Mouse (Mus musculus): Measurements from ENCODE around the gene H2afy2. TPM values are rescaled to one million over a fixed set of nuclear protein-coding genes. Genes with fewer than 3 reads are reported as not detected.

H2afy2 gene
- polyA plus RNA-seq, 1 experiment, result 2.1 TPM

DNA sequence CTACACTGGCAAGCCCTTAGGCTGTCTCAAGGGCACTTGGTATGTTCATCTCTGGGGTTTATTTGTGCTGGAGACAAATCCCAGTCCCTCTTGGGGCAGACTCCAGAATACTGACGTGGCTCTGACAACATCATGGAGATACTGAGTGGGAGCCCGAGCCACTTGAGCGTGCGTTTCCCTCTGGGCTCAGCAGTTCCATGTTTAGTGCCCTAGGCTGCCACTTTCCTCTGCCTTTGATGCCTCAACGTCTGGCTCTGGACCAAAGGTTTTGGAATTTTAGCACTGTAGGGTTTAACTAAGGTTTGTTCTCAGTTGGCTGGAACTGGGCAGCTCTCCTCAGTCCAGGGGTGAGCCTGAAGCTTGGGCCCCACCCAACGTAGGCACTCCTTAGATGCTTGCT is 60.7 kb downstream of the H2afy2 start:
- H3K4me3 ChIP-seq (ENCODE audit: control insufficient read depth, insufficient read depth, low read length), result no peak overlapping the region
- no peak overlapping the region for H3K27ac ChIP-seq (ENCODE audit: control insufficient read depth, insufficient read depth, low read length)
- H3K4me1 ChIP-seq (replicated peaks; ENCODE audit: control insufficient read depth, insufficient read depth, low read length), result no peaks in the 10 kb centered on the region
- DNase-seq, result no peak
- no peaks in the 10 kb centered on the region for H3K36me3 ChIP-seq (ENCODE audit: control insufficient read depth, insufficient read depth, low read length)
- no peak for TF ChIP-seq POLR2A (IDR thresholded peaks at IDR 0.05; ENCODE audit: control insufficient read depth, extremely low read depth, insufficient read depth, low read length, poor library complexity)
- TF ChIP-seq CTCF (IDR thresholded peaks at IDR 0.05; ENCODE audit: borderline replicate concordance, control insufficient read depth, extremely low read depth, insufficient read depth, low read length, poor library complexity), result no peak
- WGBS, result 92% methylated on average over 6 of the region's 6 CpGs
- H3K27me3 ChIP-seq (ENCODE audit: control insufficient read depth, insufficient read depth, low read length), result no peaks in the 10 kb centered on the region

DNA sequence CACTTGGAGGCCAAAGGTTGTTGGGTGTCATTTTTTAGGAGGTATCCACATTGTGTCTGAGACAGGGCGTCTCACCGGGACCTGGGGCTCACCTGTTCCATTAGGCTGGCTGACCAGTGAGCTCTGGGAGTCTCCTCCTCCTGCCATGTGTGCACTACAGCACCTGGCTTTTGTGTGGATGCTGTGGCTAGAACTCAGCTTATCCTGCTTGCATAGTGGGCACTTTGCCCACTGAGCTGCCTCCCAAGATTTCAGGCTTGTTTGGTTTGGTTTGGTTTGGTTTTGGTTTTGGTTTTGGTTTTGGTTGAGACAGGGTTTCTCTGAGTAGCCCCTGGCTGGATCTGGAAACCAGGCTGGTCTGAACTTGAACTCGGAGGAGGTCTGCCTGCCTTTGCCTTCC is 61.7 kb downstream of the H2afy2 start:
- H3K4me1 ChIP-seq (replicated peaks; ENCODE audit: control insufficient read depth, insufficient read depth, low read length), result no peaks in the 10 kb centered on the region
- H3K36me3 ChIP-seq (ENCODE audit: control insufficient read depth, insufficient read depth, low read length), result no peaks in the 10 kb centered on the region
- DNase-seq, result no peak
- H3K27ac ChIP-seq (ENCODE audit: control insufficient read depth, insufficient read depth, low read length), result no peak overlapping the region
- no peak overlapping the region for H3K4me3 ChIP-seq (ENCODE audit: control insufficient read depth, insufficient read depth, low read length)
- 83% methylated on average over 3 of the region's 3 CpGs for WGBS
- TF ChIP-seq CTCF (IDR thresholded peaks at IDR 0.05; ENCODE audit: borderline replicate concordance, control insufficient read depth, extremely low read depth, insufficient read depth, low read length, poor library complexity), result no peak
- H3K27me3 ChIP-seq (ENCODE audit: control insufficient read depth, insufficient read depth, low read length), result no peaks in the 10 kb centered on the region

DNA sequence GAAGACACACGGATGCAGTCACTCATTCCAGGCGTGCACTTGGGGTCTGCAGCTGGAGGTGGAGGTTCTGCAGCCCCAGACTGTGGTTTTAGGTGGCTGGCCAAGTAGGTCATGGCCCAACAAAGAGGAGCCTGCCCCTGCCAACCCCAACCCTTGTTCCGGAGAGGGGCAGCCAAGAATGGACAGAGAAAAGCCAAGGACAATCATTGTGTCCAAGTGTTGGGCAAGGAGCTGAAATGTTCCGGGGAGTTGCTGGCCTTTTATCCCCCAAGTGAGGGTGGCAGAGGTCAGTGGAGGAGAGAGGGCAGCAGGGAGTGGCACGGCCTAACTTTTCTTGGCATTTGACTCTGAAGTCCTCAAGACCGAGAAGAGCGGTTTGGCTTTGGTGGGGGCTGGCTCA is 63.6 kb downstream of the H2afy2 start:
- DNase-seq, result no peak
- H3K27me3 ChIP-seq (ENCODE audit: control insufficient read depth, insufficient read depth, low read length), result no peaks in the 10 kb centered on the region; the same call in 1 of the 2 replicates

DNA sequence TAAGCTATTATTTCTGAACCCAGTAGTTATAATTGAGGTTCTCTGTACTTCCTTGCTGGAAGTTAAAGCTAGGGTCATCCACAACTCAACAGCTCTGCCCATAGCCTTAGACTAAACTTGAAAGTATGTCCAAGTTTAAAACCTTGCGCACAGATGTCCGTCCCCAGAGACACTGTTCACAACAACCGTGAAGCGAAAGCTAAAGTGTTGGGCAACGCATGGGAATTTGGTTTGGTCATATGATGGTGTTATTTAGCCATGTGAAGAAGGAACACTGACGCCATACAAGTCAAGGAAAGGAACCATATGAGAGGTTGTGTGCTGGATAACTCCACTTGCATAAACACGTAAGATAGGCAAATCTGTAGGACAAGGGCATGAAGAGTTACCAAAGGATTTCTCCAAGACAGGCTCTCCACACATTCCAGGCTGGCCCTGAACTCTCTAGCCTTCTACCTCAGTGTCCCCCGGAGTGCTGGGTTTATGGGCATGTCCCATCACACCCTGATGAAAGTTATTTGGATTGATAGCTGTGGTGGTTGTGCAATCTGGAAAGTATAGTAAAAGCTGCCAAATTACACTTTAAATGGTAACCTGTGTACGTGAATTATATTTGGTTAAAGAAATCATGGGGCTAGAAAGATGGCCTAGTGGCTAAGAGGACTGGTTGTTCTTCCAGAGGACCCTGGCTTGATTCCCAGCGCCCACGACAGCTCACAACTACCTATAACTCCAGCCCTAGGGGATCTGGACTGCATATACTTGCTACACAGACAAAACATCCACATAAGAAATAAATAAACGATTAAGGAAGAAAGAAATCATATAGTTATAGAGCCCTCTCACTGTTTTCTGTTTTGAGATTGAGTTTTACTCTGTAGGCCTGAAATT is 66.3 kb downstream of the H2afy2 start:
- Histone ChIP-seq H3K27ac (ENCODE audit: control insufficient read depth, insufficient read depth, low read length) (no peak overlapping the region), H3K27me3 (ENCODE audit: control insufficient read depth, insufficient read depth, low read length) (no peaks in the 10 kb centered on the region; the same call in 1 of the 2 replicates), H3K4me1 (replicated peaks; ENCODE audit: control insufficient read depth, insufficient read depth, low read length) (peaks cover 4% of the 10 kb centered on the region), H3K4me3 (ENCODE audit: control insufficient read depth, insufficient read depth, low read length) (no peak overlapping the region), H3K36me3 (ENCODE audit: control insufficient read depth, insufficient read depth, low read length) (no peaks in the 10 kb centered on the region)
- 95% methylated on average over 12 of the region's 12 CpGs for whole genome bisulfite sequencing
- TF ChIP-seq POLR2A (IDR thresholded peaks at IDR 0.05; ENCODE audit: control insufficient read depth, extremely low read depth, insufficient read depth, low read length, poor library complexity) (no peak), CTCF (IDR thresholded peaks at IDR 0.05; ENCODE audit: borderline replicate concordance, control insufficient read depth, extremely low read depth, insufficient read depth, low read length, poor library complexity) (no peak)
- DNase-seq, result no peak

More for the DNA sequence above, 63.6 kb downstream of the H2afy2 start:
- Histone ChIP-seq H3K4me1 (replicated peaks; ENCODE audit: control insufficient read depth, insufficient read depth, low read length) (peaks cover 3% of the 10 kb centered on the region), H3K27ac (ENCODE audit: control insufficient read depth, insufficient read depth, low read length) (no peak overlapping the region), H3K36me3 (ENCODE audit: control insufficient read depth, insufficient read depth, low read length) (no peaks in the 10 kb centered on the region), H3K4me3 (ENCODE audit: control insufficient read depth, insufficient read depth, low read length) (no peak overlapping the region)
- WGBS, result 95% methylated on average over 7 of the region's 7 CpGs
- TF ChIP-seq CTCF (IDR thresholded peaks at IDR 0.05; ENCODE audit: borderline replicate concordance, control insufficient read depth, extremely low read depth, insufficient read depth, low read length, poor library complexity) (no peak), POLR2A (IDR thresholded peaks at IDR 0.05; ENCODE audit: control insufficient read depth, extremely low read depth, insufficient read depth, low read length, poor library complexity) (no peak)

DNA sequence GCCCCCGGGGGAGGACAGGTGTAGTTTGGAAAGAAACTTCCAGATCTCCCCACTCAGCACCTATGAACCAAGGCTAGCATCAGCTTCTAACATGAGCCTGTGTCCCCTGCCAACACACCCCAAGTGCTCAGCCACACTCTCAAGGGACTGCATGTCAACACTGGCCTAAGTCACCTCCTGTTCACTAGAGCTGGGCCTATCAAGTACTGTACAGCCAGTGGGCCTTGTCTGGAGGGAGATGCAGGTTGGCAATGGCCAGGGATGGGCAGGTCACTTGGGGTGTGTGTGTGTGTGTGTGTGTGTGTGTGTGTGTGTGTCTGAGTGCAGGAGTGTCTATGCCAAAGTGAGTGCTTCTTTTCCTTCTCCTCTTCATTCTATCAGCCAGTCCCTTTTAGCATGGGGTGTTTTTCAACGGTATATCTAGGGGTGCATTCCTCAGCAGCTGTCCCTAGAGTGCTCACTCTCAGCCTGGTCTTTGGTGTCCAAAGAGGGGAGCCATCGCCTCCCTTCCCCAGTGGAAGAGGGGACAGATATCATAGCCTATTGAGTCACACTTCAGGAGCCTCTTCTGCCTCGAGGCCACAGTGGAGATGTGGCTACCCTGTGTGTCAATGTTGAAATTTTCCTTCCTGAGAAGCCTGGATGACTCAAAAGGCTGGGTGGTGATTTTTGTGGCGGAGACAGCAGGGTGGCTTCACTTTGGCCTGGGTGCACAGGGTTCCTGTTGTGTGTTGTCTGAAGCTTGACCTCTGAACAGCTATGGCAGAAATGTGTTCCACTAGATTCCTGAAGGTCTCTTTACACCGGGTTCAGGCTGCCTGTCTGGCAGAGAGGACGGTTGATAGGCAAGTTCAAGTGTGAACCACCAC is 67.7 kb downstream of the H2afy2 start:
- no peak overlapping the region for H3K27ac ChIP-seq (ENCODE audit: control insufficient read depth, insufficient read depth, low read length)
- DNase-seq, result no peak
- H3K4me3 ChIP-seq (ENCODE audit: control insufficient read depth, insufficient read depth, low read length), result no peak overlapping the region
- H3K27me3 ChIP-seq (ENCODE audit: control insufficient read depth, insufficient read depth, low read length), result no peaks in the 10 kb centered on the region; the same call in 1 of the 2 replicates
- no peaks in the 10 kb centered on the region for H3K36me3 ChIP-seq (ENCODE audit: control insufficient read depth, insufficient read depth, low read length)
- H3K4me1 ChIP-seq (replicated peaks; ENCODE audit: control insufficient read depth, insufficient read depth, low read length), result peaks cover 4% of the 10 kb centered on the region
- 81% methylated on average over 7 of the region's 7 CpGs for WGBS
- TF ChIP-seq POLR2A (IDR thresholded peaks at IDR 0.05; ENCODE audit: control insufficient read depth, extremely low read depth, insufficient read depth, low read length, poor library complexity), result no peak

DNA sequence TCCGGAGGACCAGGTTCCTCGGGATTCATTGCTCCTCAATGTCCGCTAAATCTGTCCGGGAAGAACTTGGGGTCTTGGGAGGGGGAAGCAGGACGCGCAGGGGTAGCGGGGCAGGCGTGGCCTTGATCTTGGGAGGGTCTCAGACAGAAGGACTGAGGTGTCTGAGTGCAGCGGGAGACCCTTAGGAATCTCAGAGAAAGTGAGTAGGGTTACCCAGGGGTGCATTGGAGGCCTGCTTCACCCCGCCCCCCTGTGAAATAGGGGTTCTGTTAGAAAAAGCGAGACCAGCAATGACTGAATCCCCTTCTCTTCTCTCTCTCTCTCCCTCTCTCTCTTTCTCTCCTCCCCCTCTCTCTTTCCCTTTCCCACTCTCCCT is 68.5 kb downstream of the H2afy2 start:
- no peaks in the 10 kb centered on the region for H3K36me3 ChIP-seq (ENCODE audit: control insufficient read depth, insufficient read depth, low read length)
- WGBS, result 17% methylated on average over 11 of the region's 11 CpGs
- H3K4me3 ChIP-seq (ENCODE audit: control insufficient read depth, insufficient read depth, low read length), result peak overlapping the region; percentile 42
- no peak for TF ChIP-seq POLR2A (IDR thresholded peaks at IDR 0.05; ENCODE audit: control insufficient read depth, extremely low read depth, insufficient read depth, low read length, poor library complexity)
- no peak for TF ChIP-seq CTCF (IDR thresholded peaks at IDR 0.05; ENCODE audit: borderline replicate concordance, control insufficient read depth, extremely low read depth, insufficient read depth, low read length, poor library complexity)
- no peak overlapping the region for H3K27ac ChIP-seq (ENCODE audit: control insufficient read depth, insufficient read depth, low read length)
- no peak for DNase-seq
- H3K4me1 ChIP-seq (replicated peaks; ENCODE audit: control insufficient read depth, insufficient read depth, low read length), result peaks cover 4% of the 10 kb centered on the region
- no peaks in the 10 kb centered on the region; the same call in 1 of the 2 replicates for H3K27me3 ChIP-seq (ENCODE audit: control insufficient read depth, insufficient read depth, low read length)

All from thymus, adult 2 months (tissue).